Mouse (Mus musculus): ENCODE measurements at regions not wholly inside any gene's neighbourhood (a gene's known extent, or its start where the extent isn't known, plus 50 kb on each side); places are given as distances from the start of the nearest gene placed in this dataset.

DNA sequence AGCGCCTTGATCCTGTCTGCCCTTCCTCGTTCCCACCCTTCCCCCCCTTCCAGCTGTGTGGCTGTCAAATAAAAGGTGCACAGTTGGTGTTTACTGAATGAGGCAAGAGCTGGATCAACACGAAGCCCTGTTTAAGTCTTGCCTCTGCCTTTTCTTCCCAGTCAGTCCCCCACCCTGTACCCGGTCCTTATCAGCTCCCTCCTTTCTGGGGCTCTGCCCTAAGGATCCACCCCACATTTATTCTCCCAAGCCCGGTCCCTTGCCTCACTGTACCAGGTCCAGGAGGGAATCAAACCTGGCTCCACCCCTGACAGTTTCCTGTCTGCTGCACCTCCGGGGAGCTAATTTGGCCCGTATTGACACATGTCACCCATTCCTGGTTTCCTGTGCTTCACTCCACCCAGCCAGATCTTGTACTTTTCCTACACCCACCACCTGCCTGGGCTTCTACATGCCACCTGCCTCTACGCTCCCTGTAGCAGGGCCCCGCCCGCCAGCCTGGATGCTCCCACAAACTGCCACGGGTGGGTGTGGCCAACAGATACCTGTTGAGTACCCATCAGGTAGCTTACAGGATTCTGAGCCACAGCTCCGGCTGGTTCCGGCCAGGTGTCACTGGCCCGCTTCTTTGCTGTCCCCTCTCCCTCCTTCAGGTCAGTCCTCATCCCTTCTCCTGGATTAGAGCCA is 76.4 kb downstream of the Zfp169 start:
- no peak for DNase-seq (ENCODE audit: low read depth, low spot score)

Measured in ES-CJ7 (cell line).